Mouse (Mus musculus): Measurements from ENCODE around the gene Msl2. TPM values are rescaled to one million over a fixed set of nuclear protein-coding genes. Genes with fewer than 3 reads are reported as not detected.

Msl2 gene
- polyA plus RNA-seq, 1 experiment from 2014 or later = 3.5 TPM

DNA sequence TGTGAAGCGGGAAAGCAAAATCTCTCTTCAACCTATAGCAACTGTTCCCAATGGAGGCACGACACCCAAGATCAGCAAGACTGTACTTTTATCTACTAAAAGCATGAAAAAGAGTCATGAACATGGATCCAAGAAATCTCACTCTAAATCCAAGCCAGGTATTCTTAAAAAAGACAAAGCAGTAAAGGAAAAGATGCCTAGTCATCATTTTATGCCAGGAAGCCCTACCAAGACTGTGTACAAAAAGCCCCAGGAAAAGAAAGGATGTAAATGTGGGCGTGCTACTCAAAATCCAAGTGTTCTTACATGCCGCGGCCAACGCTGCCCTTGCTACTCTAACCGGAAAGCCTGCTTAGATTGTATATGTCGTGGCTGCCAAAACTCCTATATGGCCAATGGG is 27.6 kb downstream of the Msl2 start:
- no peak overlapping the region for H3K4me2 ChIP-seq (replicated peaks; ENCODE audit: low read depth)
- no peak overlapping the region for H3K4me3 ChIP-seq (ENCODE audit: low read depth, low read length)
- H3K36me3 ChIP-seq (ENCODE audit: control insufficient read depth, insufficient read depth, low read length) = peaks cover 3% of the 10 kb centered on the region; the same call in 1 of the 2 replicates
- TF ChIP-seq EP300 (optimal IDR thresholded peaks at IDR 0.05) = no peak
- TF ChIP-seq CTCF (IDR thresholded peaks at IDR 0.05; ENCODE audit: low read depth) = no peak
- no peak for ATAC-seq (ENCODE audit: low FRiP score, low TSS enrichment)
- no peak for DNase-seq (ENCODE audit: low spot score)
- no peak overlapping the region for H3K27ac ChIP-seq (replicated peaks)
- H3K4me1 ChIP-seq (replicated peaks; ENCODE audit: control insufficient read depth, insufficient read depth) = 0 out of 2 replicates have a peak, but pooled peaks cover 2% of the 10 kb centered on the region
- no peaks in the 10 kb centered on the region for H3K27me3 ChIP-seq (ENCODE audit: control insufficient read depth, insufficient read depth, low read length)
- 90% methylated on average over 8 of the region's 8 CpGs for WGBS
- H3K9me3 ChIP-seq (ENCODE audit: control insufficient read depth, low read length) = no peaks in the 10 kb centered on the region; the same call in 1 of the 2 replicates
- H3K9ac ChIP-seq (ENCODE audit: low read length) = no peak overlapping the region

DNA sequence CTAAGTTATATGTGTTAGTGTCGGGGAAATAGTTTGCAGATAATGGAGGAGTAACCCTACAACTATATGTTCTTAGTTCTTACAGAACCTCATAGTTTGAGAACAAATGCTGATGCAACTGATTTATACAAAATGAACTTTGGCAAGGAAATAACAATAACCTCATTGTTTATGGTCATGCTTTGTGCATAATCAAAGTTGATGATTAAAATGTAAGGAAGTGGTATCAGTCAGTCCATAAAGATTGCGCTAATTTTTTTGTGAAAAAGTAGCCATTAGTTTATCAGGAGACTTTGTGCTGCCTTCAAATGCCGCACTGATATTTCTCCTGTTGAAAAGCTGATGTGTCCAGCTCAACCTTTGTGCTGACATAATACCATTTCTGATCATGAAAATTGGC is 28.4 kb downstream of the Msl2 start:
- peaks cover 3% of the 10 kb centered on the region; the same call in 1 of the 2 replicates for H3K36me3 ChIP-seq (ENCODE audit: control insufficient read depth, insufficient read depth, low read length)
- no peaks in the 10 kb centered on the region for H3K27me3 ChIP-seq (ENCODE audit: control insufficient read depth, insufficient read depth, low read length)
- H3K4me3 ChIP-seq (ENCODE audit: low read depth, low read length) = no peak overlapping the region
- no peaks in the 10 kb centered on the region; the same call in 1 of the 2 replicates for H3K9me3 ChIP-seq (ENCODE audit: control insufficient read depth, low read length)
- ATAC-seq (ENCODE audit: low FRiP score, low TSS enrichment) (no peak), DNase-seq (ENCODE audit: low spot score) (no peak)
- no peak overlapping the region for H3K9ac ChIP-seq (ENCODE audit: low read length)
- no peak overlapping the region for H3K4me2 ChIP-seq (replicated peaks; ENCODE audit: low read depth)
- TF ChIP-seq CTCF (IDR thresholded peaks at IDR 0.05; ENCODE audit: low read depth) = no peak
- TF ChIP-seq EP300 (optimal IDR thresholded peaks at IDR 0.05) = no peak
- 82% methylated on average over 3 of the region's 3 CpGs for WGBS
- no peak overlapping the region for H3K27ac ChIP-seq (replicated peaks)
- 0 out of 2 replicates have a peak, but pooled peaks cover 2% of the 10 kb centered on the region for H3K4me1 ChIP-seq (replicated peaks; ENCODE audit: control insufficient read depth, insufficient read depth)

DNA sequence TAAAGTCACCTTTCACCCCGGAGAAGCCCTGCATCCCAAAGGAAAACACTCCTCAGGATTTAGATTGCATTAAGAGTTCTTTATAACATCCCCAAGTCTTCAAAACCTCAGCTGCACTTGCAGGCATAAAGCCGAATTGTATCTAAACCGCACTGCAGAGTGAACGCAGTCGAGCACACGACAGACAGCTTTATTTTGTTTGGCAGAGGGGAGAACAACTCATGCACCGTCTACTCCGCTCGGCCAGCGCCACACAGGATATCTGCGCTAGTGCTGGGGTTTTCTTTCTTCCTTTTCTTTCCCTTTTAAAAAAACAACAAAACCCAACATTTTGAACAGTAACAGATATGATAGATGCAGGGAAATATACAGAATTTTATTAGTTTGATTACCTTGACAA is 31.0 kb downstream of the Msl2 start:
- H3K4me2 ChIP-seq (replicated peaks; ENCODE audit: low read depth) = no peak overlapping the region
- no peak overlapping the region for H3K4me3 ChIP-seq (ENCODE audit: low read depth, low read length)
- peaks cover 6% of the 10 kb centered on the region; the same call in 1 of the 2 replicates for H3K36me3 ChIP-seq (ENCODE audit: control insufficient read depth, insufficient read depth, low read length)
- DNase-seq (ENCODE audit: low spot score) = no peak
- ATAC-seq (ENCODE audit: low FRiP score, low TSS enrichment) = no peak
- TF ChIP-seq CTCF (IDR thresholded peaks at IDR 0.05; ENCODE audit: low read depth) (no peak), EP300 (optimal IDR thresholded peaks at IDR 0.05) (no peak)
- no peaks in the 10 kb centered on the region for H3K4me1 ChIP-seq (replicated peaks; ENCODE audit: control insufficient read depth, insufficient read depth)
- H3K9me3 ChIP-seq (ENCODE audit: control insufficient read depth, low read length) = no peaks in the 10 kb centered on the region
- 79% methylated on average over 11 of the region's 11 CpGs for WGBS
- H3K9ac ChIP-seq (ENCODE audit: low read length) = no peak overlapping the region
- H3K27ac ChIP-seq (replicated peaks) = no peak overlapping the region
- H3K27me3 ChIP-seq (ENCODE audit: control insufficient read depth, insufficient read depth, low read length) = no peaks in the 10 kb centered on the region

DNA sequence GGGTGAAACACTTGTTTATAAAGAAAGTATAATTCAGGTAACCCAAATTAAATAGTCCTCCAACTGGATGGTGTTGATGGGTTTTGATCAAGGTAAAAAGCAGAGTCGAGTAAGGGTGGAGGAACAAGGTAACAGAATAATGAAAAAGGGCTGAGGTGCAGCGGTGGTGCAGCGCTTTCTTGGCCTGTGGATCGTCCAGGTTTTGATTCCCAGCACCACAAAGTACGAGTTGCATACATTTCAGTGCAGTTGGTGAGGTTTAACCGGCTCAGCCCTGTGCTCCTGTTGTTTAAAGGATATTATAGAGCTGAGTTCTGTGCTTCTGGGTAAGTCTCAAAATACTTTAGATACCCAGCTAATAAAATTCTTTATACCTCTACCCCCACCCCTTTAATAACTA is 31.8 kb downstream of the Msl2 start:
- H3K9me3 ChIP-seq (ENCODE audit: control insufficient read depth, low read length) = no peaks in the 10 kb centered on the region
- H3K9ac ChIP-seq (ENCODE audit: low read length) = no peak overlapping the region
- H3K4me2 ChIP-seq (replicated peaks; ENCODE audit: low read depth) = no peak overlapping the region
- no peaks in the 10 kb centered on the region for H3K4me1 ChIP-seq (replicated peaks; ENCODE audit: control insufficient read depth, insufficient read depth)
- ATAC-seq (ENCODE audit: low FRiP score, low TSS enrichment) = no peak
- no peak for DNase-seq (ENCODE audit: low spot score)
- peaks cover 6% of the 10 kb centered on the region; the same call in 1 of the 2 replicates for H3K36me3 ChIP-seq (ENCODE audit: control insufficient read depth, insufficient read depth, low read length)
- no peak for TF ChIP-seq EP300 (optimal IDR thresholded peaks at IDR 0.05)
- TF ChIP-seq CTCF (IDR thresholded peaks at IDR 0.05; ENCODE audit: low read depth) = no peak
- no peak overlapping the region for H3K4me3 ChIP-seq (ENCODE audit: low read depth, low read length)
- 95% methylated on average over 6 of the region's 6 CpGs for WGBS
- H3K27ac ChIP-seq (replicated peaks) = no peak overlapping the region
- H3K27me3 ChIP-seq (ENCODE audit: control insufficient read depth, insufficient read depth, low read length) = no peaks in the 10 kb centered on the region

DNA sequence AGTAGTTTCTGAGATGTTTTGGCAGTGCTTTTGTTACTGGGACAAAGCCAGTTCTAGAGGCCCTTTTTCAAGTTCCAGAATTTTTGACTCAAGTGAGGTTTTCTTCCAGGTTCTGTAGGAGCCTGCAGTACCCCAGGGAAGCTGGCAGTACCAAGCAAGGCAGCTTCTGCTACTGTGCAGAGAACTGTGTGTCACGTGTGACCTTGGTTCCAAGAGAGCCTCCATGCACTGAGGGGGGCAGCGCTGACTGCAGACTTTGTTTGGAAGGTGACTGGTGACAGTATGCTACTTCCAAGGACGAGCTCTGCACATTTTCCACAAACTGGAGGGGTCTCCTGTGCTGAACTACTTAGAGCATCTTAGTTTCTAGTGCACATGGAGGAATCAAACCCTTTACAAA is 33.5 kb downstream of the Msl2 start:
- H3K4me3 ChIP-seq (ENCODE audit: low read depth, low read length) = no peak overlapping the region

DNA sequence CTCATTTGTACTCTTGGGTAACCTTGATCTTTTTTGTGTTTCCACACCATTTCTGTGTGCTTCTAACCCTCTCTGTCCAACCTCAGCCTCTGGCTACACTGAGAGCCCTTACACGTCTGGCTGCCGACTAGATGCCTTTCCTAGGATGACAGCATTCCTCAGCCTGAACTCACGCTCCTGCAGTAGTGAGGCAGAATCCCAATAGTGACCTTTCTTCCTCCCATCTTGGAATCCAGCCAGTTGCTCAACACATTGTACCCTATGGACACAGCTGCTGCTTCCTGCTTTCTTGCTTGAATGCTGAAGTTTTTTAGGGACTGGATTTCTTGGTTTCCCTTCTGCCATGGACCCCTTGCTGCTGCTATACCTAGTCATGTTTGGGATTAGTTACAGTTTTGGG is 36.1 kb downstream of the Msl2 start:
- Histone ChIP-seq H3K36me3 (ENCODE audit: control insufficient read depth, insufficient read depth, low read length) (peaks cover 4% of the 10 kb centered on the region; the same call in 1 of the 2 replicates), H3K4me3 (ENCODE audit: low read depth, low read length) (no peak overlapping the region), H3K4me2 (replicated peaks; ENCODE audit: low read depth) (no peak overlapping the region), H3K9ac (ENCODE audit: low read length) (no peak overlapping the region), H3K27me3 (ENCODE audit: control insufficient read depth, insufficient read depth, low read length) (no peaks in the 10 kb centered on the region), H3K27ac (replicated peaks) (peak overlapping the region; percentile 1; the same call in 1 of the 2 replicates), H3K9me3 (ENCODE audit: control insufficient read depth, low read length) (no peaks in the 10 kb centered on the region), H3K4me1 (replicated peaks; ENCODE audit: control insufficient read depth, insufficient read depth) (no peaks in the 10 kb centered on the region)
- TF ChIP-seq EP300 (optimal IDR thresholded peaks at IDR 0.05) = no peak
- no peak for TF ChIP-seq CTCF (IDR thresholded peaks at IDR 0.05; ENCODE audit: low read depth)
- peak; percentile 59; the same call in 1 of the 2 replicates for ATAC-seq (ENCODE audit: low FRiP score, low TSS enrichment)
- peak; percentile 24 for DNase-seq (ENCODE audit: low spot score)
- WGBS = 14% methylated on average over 3 of the region's 3 CpGs

More for the DNA sequence above, 33.5 kb downstream of the Msl2 start:
- DNase-seq (ENCODE audit: low spot score) = no peak
- 73% methylated on average over 3 of the region's 3 CpGs for WGBS
- no peak overlapping the region for H3K9ac ChIP-seq (ENCODE audit: low read length)
- H3K36me3 ChIP-seq (ENCODE audit: control insufficient read depth, insufficient read depth, low read length) = peaks cover 4% of the 10 kb centered on the region; the same call in 1 of the 2 replicates
- no peaks in the 10 kb centered on the region for H3K4me1 ChIP-seq (replicated peaks; ENCODE audit: control insufficient read depth, insufficient read depth)
- no peak overlapping the region for H3K27ac ChIP-seq (replicated peaks)
- no peak overlapping the region for H3K4me2 ChIP-seq (replicated peaks; ENCODE audit: low read depth)
- TF ChIP-seq CTCF (IDR thresholded peaks at IDR 0.05; ENCODE audit: low read depth) (no peak), EP300 (optimal IDR thresholded peaks at IDR 0.05) (no peak)
- no peak for ATAC-seq (ENCODE audit: low FRiP score, low TSS enrichment)
- H3K27me3 ChIP-seq (ENCODE audit: control insufficient read depth, insufficient read depth, low read length) = no peaks in the 10 kb centered on the region
- H3K9me3 ChIP-seq (ENCODE audit: control insufficient read depth, low read length) = no peaks in the 10 kb centered on the region
